Comparison of ENCODE assay signal across 13 mouse cellular contexts in genomic region chr10:96377549-96377948, GRCm38 (mm10).
DNase-seq lines count a peak whose midpoint lies in the region; ATAC-seq lines count a peak whose summit lies in the region.
"Had no signal": no experiment of that assay in that cellular context is flagged by ENCODE, and none has a peak within 500 bp of the region (broad histone marks: within the 10 kb centered on the region; RNA-seq: fewer than 3 reads in every experiment).

No protein-coding gene starts in this region.

- no peaks in the 10 kb centered on the region for H3K36me3 ChIP-seq in kidney, embryonic 15.5 days
- no peaks in the 10 kb centered on the region for H3K36me3 ChIP-seq in intestine, embryonic 16.5 days (ENCODE audit: control insufficient read depth, insufficient read depth, low read length)
- H3K36me3 ChIP-seq: G1E; liver, embryonic 13.5 days; midbrain, embryonic 13.5 days had no signal

- H3K27ac ChIP-seq in kidney, embryonic 15.5 days, result no peak overlapping the region
- no peak overlapping the region for H3K27ac ChIP-seq in intestine, embryonic 16.5 days (ENCODE audit: low read length)
- H3K27ac ChIP-seq: liver, embryonic 13.5 days; midbrain, embryonic 13.5 days had no signal

- H3K27me3 ChIP-seq in kidney, embryonic 15.5 days, result no peaks in the 10 kb centered on the region
- H3K27me3 ChIP-seq in intestine, embryonic 16.5 days (replicated peaks; ENCODE audit: control insufficient read depth, insufficient read depth, low read length), result no peaks in the 10 kb centered on the region
- H3K27me3 ChIP-seq: liver, embryonic 13.5 days; midbrain, embryonic 13.5 days had no signal

- H3K9ac ChIP-seq in kidney, embryonic 15.5 days, result no peak overlapping the region
- H3K9ac ChIP-seq in intestine, embryonic 16.5 days (ENCODE audit: low read depth, low read length), result no peak overlapping the region
- H3K9ac ChIP-seq: liver, embryonic 13.5 days; midbrain, embryonic 13.5 days had no signal

- H3K4me1 ChIP-seq in kidney, embryonic 15.5 days, result peaks cover 10% of the 10 kb centered on the region
- H3K4me1 ChIP-seq in intestine, embryonic 16.5 days (ENCODE audit: control insufficient read depth, insufficient read depth, low read length), result no peaks in the 10 kb centered on the region
- H3K4me1 ChIP-seq: midbrain, embryonic 13.5 days had no signal

- H3K4me3 ChIP-seq in kidney, embryonic 15.5 days (replicated peaks), result no peak overlapping the region
- H3K4me3 ChIP-seq in intestine, embryonic 16.5 days (ENCODE audit: low read length), result no peak overlapping the region
- H3K4me3 ChIP-seq: liver, embryonic 13.5 days; midbrain, embryonic 13.5 days had no signal

- no peak overlapping the region for H3K4me2 ChIP-seq in kidney, embryonic 15.5 days
- no peak overlapping the region for H3K4me2 ChIP-seq in intestine, embryonic 16.5 days (ENCODE audit: low read depth, low read length)
- H3K4me2 ChIP-seq: liver, embryonic 13.5 days; midbrain, embryonic 13.5 days had no signal

- peak; percentile 35 to 45 for DNase-seq in adrenal gland, adult (ENCODE audit: inconsistent age in 2 of 2, low spot score in 1 of 2)
- no peak for DNase-seq in adrenal gland, adult 18-20 months (ENCODE audit: low spot score in 2 of 2)
- peak; percentile 13 for DNase-seq in kidney, postnatal 10 days
- DNase-seq in B cell, adult 2 months, result peak; percentile 63 to 67
- no peak for DNase-seq in ovary, postnatal 10 days (ENCODE audit: low spot score)
- DNase-seq: heart, postnatal 4 days; liver, embryonic 13.5 days; thymus, adult 18-20 months had no signal

- WGBS in kidney, embryonic 15.5 days, result 86% methylated on average over 4 of the region's 4 CpGs
- WGBS in intestine, embryonic 16.5 days, result 83% methylated on average over 4 of the region's 4 CpGs

- ATAC-seq in kidney, embryonic 15.5 days (replicated peaks; ENCODE audit: low FRiP score), result no peak
- peak; percentile 59 for ATAC-seq in megakaryocyte progenitor cell, adult 5-6 weeks (replicated peaks; ENCODE audit: poor library complexity)
- no peak for ATAC-seq in intestine, embryonic 16.5 days
- ATAC-seq: midbrain, embryonic 13.5 days had no signal

- H3K9me3 ChIP-seq in kidney, embryonic 15.5 days (replicated peaks), result no peaks in the 10 kb centered on the region
- no peaks in the 10 kb centered on the region for H3K9me3 ChIP-seq in intestine, embryonic 16.5 days (ENCODE audit: control insufficient read depth, low read length)
- H3K9me3 ChIP-seq: liver, embryonic 13.5 days; midbrain, embryonic 13.5 days had no signal

Comparison
In these comparisons a context has a peak if more than half of its experiments do, and no peak if none do; other contexts are left out.
1. DNase-seq: peak in adrenal gland, adult (2 of 2), kidney, postnatal 10 days (single experiment) and B cell, adult 2 months (2 of 2); none in adrenal gland, adult 18-20 months (0 of 2) and ovary, postnatal 10 days (single experiment).